Mouse (Mus musculus): ENCODE results near the gene Prdm13.

Gene Prdm13

DNA sequence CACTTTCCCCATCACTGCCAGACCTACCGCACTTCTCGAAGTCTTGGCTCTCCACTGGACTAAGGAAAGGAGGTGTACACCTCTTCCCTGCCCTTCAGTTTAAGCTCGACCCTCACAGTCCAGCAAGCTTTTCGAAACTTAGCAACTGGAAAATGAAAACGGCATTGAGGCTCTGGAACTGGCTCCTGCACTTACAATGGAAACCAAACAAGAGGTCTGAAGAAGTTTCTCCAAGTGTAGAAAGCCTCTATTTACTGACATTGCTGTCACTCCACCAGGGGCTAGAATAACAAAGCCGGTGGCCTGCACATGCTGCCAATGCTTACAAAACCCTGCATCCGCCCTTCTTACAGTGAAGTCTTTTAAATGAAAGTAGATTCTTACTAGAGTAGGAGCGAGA lies 11.1 kb downstream of the Prdm13 start:
- no peak for DNase-seq

DNA sequence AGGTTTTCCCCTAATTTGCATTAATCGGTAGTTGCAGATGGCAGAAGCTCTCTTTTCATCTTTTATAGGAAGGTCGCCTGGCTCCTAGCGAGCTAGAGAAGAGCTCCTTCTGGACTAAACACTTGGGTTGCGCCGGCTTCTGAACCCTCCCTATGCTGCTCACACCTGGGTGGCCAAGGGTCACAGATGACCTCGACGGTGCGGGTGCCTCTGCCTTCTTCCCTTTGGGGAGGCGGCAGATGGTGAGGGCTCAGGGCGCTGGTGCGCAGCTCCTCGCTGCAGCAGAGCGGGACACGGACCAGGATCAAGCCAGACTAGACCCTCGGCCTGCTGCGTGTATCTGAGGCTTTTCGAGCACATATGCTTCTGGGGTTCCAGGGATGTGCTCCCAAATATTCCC lies 11.7 kb downstream of the Prdm13 start:
- no peak for DNase-seq

DNA sequence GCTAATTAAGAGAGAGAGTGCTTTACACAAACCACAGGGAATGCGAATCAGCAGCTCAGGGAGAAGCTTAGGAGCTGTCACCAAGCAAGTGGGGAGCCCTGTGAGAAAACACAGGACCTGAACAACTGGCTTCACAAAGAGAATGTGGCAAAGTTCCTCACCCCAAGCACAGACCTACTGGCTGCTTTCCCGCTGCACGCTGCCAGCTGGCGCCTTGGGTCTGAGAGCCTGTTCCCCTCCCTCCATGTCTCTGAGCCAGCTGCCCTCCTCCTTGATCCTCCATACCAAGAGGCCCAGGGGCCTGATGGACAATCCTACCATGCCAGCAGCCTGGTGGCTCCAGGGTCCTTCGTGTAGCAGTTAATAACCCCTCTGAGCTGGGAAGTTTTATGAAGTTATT lies 19.8 kb downstream of the Prdm13 start:
- no peak for DNase-seq

GRCm38 (mm10) chr4:21658184-21658583 lies 27.6 kb downstream of the Prdm13 start:
- DNase-seq, result no peak

DNA sequence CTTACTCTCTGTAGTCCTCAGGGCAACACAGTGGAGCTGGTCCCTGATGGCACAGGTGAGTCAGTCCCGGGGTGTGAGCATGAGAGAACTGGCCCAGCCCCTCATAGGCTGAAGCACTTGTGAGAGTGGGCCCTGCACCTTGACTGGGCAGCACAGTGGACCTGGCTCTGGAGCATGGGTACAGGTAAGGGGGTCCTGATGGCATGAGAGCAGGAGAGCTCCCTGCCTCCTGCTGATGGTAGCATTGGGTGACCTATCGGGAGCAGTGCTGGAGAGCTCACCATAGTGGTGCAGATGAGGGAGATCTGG lies 56.5 kb downstream of the Prdm13 start:
- DNase-seq, result no peak

DNA sequence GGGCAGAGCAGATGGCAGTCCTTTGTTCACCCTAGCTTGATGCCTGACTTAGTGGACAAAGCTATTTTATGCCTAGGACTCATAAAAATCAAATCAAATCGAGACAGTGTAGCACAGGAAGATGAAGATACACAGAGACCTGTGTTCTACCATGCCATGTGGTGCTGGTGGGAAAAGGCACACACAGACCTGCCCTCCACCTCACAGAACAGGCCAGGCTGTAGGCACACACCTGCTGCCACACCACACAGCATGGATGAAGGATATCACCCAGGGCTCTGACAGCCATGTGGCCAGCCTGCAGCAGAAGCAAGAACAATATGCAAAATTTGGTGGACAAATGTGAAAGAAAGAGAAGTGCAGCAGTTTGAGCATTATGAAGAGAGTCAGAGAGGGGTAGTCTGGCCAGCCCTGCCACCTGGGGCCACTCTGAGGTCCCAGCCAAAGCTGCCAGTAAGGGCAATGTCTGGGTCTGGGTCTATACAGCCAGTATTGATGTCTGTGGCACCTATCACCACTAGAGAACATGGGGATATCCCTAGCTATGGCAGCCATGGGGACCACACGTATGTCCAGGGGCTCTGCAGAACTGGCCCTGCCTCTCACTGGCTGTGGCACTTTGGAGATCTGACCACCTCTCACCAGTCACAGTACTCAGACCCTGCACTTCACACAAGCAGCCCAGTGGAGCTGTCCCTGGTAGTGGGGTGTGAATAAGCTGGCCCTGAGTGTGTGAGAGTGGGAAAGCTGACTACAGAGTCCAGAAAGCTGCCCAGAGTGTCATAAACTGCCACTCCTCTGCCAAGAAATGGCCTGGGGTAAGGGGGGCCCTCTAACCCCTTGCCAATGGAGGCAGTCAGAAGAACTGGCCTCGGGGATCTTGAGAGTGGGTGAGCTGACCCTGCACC lies 57.1 kb downstream of the Prdm13 start:
- no peak for DNase-seq

Measured in thymus, postnatal 25 days (tissue).